ENCODE assay signal across 27 mouse cellular contexts in genomic region chr4:54795246-54795645, GRCm38 (mm10).
DNase-seq lines count a peak whose midpoint lies in the region; ATAC-seq and TF ChIP-seq lines count a peak whose summit lies in the region.
"Had no signal": no experiment of that assay in that cellular context is flagged by ENCODE, and none has a peak within 500 bp of the region (broad histone marks: within the 10 kb centered on the region; RNA-seq: fewer than 3 reads in every experiment).

No protein-coding gene starts in this region.

- no peaks in the 10 kb centered on the region for H3K27me3 ChIP-seq in hindbrain, embryonic 12.5 days
- H3K27me3 ChIP-seq in hindbrain, embryonic 16.5 days (replicated peaks; ENCODE audit: control insufficient read depth, insufficient read depth, low read length), result no peaks in the 10 kb centered on the region
- H3K27me3 ChIP-seq in intestine, embryonic 16.5 days (replicated peaks; ENCODE audit: control insufficient read depth, insufficient read depth, low read length), result no peaks in the 10 kb centered on the region
- H3K27me3 ChIP-seq: embryonic facial prominence, embryonic 15.5 days; heart, embryonic 12.5 days; intestine, embryonic 15.5 days; limb, embryonic 15.5 days; neural tube, embryonic 12.5 days; stomach, embryonic 15.5 days had no signal

- no peak overlapping the region for H3K4me3 ChIP-seq in hindbrain, embryonic 12.5 days
- no peak overlapping the region for H3K4me3 ChIP-seq in hindbrain, embryonic 16.5 days (ENCODE audit: low read length)
- H3K4me3 ChIP-seq in intestine, embryonic 16.5 days (ENCODE audit: low read length), result no peak overlapping the region
- H3K4me3 ChIP-seq: embryonic facial prominence, embryonic 15.5 days; heart, embryonic 12.5 days; intestine, embryonic 15.5 days; limb, embryonic 15.5 days; megakaryocyte, embryonic 14.5 days; neural tube, embryonic 12.5 days; stomach, embryonic 15.5 days had no signal

- ATAC-seq in hindbrain, embryonic 12.5 days (ENCODE audit: low FRiP score), result peak; percentile 52
- ATAC-seq in hindbrain, embryonic 16.5 days, result no peak
- ATAC-seq in intestine, embryonic 16.5 days, result no peak
- ATAC-seq: activated CD4-positive, CD25-positive, alpha-beta regulatory T cell, adult 4 months; intestine, embryonic 15.5 days had no signal

- no peak overlapping the region for H3K27ac ChIP-seq in hindbrain, embryonic 12.5 days
- no peak overlapping the region for H3K27ac ChIP-seq in hindbrain, embryonic 16.5 days (ENCODE audit: low read depth, low read length)
- no peak overlapping the region for H3K27ac ChIP-seq in intestine, embryonic 16.5 days (ENCODE audit: low read length)
- H3K27ac ChIP-seq: embryonic facial prominence, embryonic 15.5 days; hindbrain, embryonic 14.5 days; intestine, embryonic 15.5 days; limb, embryonic 15.5 days; liver, embryonic 14.5 days; neural tube, embryonic 12.5 days; stomach, embryonic 15.5 days had no signal

- H3K9me3 ChIP-seq in hindbrain, embryonic 12.5 days (replicated peaks), result no peaks in the 10 kb centered on the region
- no peaks in the 10 kb centered on the region for H3K9me3 ChIP-seq in hindbrain, embryonic 16.5 days (ENCODE audit: control insufficient read depth, low read length)
- no peaks in the 10 kb centered on the region for H3K9me3 ChIP-seq in intestine, embryonic 16.5 days (ENCODE audit: control insufficient read depth, low read length)
- H3K9me3 ChIP-seq: embryonic facial prominence, embryonic 15.5 days; heart, embryonic 12.5 days; intestine, embryonic 15.5 days; limb, embryonic 15.5 days; neural tube, embryonic 12.5 days; stomach, embryonic 15.5 days had no signal

- peaks cover 5% of the 10 kb centered on the region; the same call in 1 of the 2 replicates for H3K4me1 ChIP-seq in hindbrain, embryonic 12.5 days
- H3K4me1 ChIP-seq in hindbrain, embryonic 16.5 days (ENCODE audit: control insufficient read depth, insufficient read depth, low read depth, low read length), result no peaks in the 10 kb centered on the region
- no peaks in the 10 kb centered on the region for H3K4me1 ChIP-seq in intestine, embryonic 16.5 days (ENCODE audit: control insufficient read depth, insufficient read depth, low read length)
- H3K4me1 ChIP-seq: heart, embryonic 12.5 days; intestine, embryonic 15.5 days; neural tube, embryonic 12.5 days; stomach, embryonic 15.5 days had no signal

- H3K4me2 ChIP-seq in hindbrain, embryonic 12.5 days (replicated peaks), result no peak overlapping the region
- no peak overlapping the region for H3K4me2 ChIP-seq in hindbrain, embryonic 16.5 days (ENCODE audit: low read length)
- no peak overlapping the region for H3K4me2 ChIP-seq in intestine, embryonic 16.5 days (ENCODE audit: low read depth, low read length)
- H3K4me2 ChIP-seq: embryonic facial prominence, embryonic 15.5 days; heart, embryonic 12.5 days; hindbrain, embryonic 14.5 days; intestine, embryonic 15.5 days; limb, embryonic 15.5 days; lung, embryonic 14.5 days; neural tube, embryonic 12.5 days; stomach, embryonic 15.5 days had no signal

- no peak for TF ChIP-seq POLR2A in brain, embryonic 14.5 days (IDR thresholded peaks at IDR 0.05; ENCODE audit: borderline replicate concordance, extremely low read depth, insufficient read depth, insufficient read length, poor library complexity, severe bottlenecking)

- 44% methylated on average over 3 of the region's 3 CpGs for WGBS in hindbrain, embryonic 12.5 days
- 18% methylated on average over 3 of the region's 3 CpGs for WGBS in hindbrain, embryonic 16.5 days
- 46% methylated on average over 3 of the region's 3 CpGs for WGBS in intestine, embryonic 16.5 days

- H3K9ac ChIP-seq in hindbrain, embryonic 12.5 days, result no peak overlapping the region
- no peak overlapping the region for H3K9ac ChIP-seq in hindbrain, embryonic 16.5 days (ENCODE audit: low read depth, low read length)
- no peak overlapping the region for H3K9ac ChIP-seq in intestine, embryonic 16.5 days (ENCODE audit: low read depth, low read length)
- H3K9ac ChIP-seq: embryonic facial prominence, embryonic 15.5 days; heart, embryonic 12.5 days; hindbrain, embryonic 14.5 days; intestine, embryonic 15.5 days; limb, embryonic 15.5 days; liver, embryonic 14.5 days; lung, embryonic 14.5 days; neural tube, embryonic 12.5 days; stomach, embryonic 15.5 days had no signal

- TF ChIP-seq CTCF in brain, embryonic 14.5 days (IDR thresholded peaks at IDR 0.05; ENCODE audit: borderline replicate concordance, extremely low read depth, insufficient read depth, insufficient read length), result no peak

- DNase-seq in brain, embryonic 14.5 days (ENCODE audit: low read depth), result peak; percentile 60
- DNase-seq in embryo, embryonic 10.5 days (ENCODE audit: low spot score), result peak; percentile 55
- DNase-seq in forelimb bud, embryonic 11.5 days (ENCODE audit: low read depth, low spot score), result peak; percentile 59
- no peak for DNase-seq in layer of hippocampus, postnatal 25 days (ENCODE audit: extremely low spot score in 1 of 2, low spot score in 1 of 2)
- no peak for DNase-seq in kidney, adult 9 months
- DNase-seq: adrenal gland, adult 8-10 months; cerebellum, adult 2 months; gastrocnemius, postnatal 25 days; heart, adult 18-20 months; heart, postnatal 10 days; kidney, postnatal 36 days; lung, embryonic 14.5 days; right cerebral cortex, postnatal 4 days; thymus, postnatal 25 days had no signal

- H3K36me3 ChIP-seq in hindbrain, embryonic 12.5 days, result no peaks in the 10 kb centered on the region
- no peaks in the 10 kb centered on the region for H3K36me3 ChIP-seq in hindbrain, embryonic 16.5 days (ENCODE audit: control insufficient read depth, insufficient read depth, low read length)
- no peaks in the 10 kb centered on the region for H3K36me3 ChIP-seq in intestine, embryonic 16.5 days (ENCODE audit: control insufficient read depth, insufficient read depth, low read length)
- H3K36me3 ChIP-seq: embryonic facial prominence, embryonic 15.5 days; heart, embryonic 12.5 days; intestine, embryonic 15.5 days; limb, embryonic 15.5 days; neural tube, embryonic 12.5 days; stomach, embryonic 15.5 days had no signal

Comparison
In these comparisons a context has a peak if more than half of its experiments do, and no peak if none do; other contexts are left out.
1. DNase-seq: peak in brain, embryonic 14.5 days (single experiment), embryo, embryonic 10.5 days (single experiment) and forelimb bud, embryonic 11.5 days (single experiment); none in layer of hippocampus, postnatal 25 days (0 of 2) and kidney, adult 9 months (single experiment).